Mouse (Mus musculus): Measurements from ENCODE around the gene Mrpl19.

Mrpl19 gene

DNA sequence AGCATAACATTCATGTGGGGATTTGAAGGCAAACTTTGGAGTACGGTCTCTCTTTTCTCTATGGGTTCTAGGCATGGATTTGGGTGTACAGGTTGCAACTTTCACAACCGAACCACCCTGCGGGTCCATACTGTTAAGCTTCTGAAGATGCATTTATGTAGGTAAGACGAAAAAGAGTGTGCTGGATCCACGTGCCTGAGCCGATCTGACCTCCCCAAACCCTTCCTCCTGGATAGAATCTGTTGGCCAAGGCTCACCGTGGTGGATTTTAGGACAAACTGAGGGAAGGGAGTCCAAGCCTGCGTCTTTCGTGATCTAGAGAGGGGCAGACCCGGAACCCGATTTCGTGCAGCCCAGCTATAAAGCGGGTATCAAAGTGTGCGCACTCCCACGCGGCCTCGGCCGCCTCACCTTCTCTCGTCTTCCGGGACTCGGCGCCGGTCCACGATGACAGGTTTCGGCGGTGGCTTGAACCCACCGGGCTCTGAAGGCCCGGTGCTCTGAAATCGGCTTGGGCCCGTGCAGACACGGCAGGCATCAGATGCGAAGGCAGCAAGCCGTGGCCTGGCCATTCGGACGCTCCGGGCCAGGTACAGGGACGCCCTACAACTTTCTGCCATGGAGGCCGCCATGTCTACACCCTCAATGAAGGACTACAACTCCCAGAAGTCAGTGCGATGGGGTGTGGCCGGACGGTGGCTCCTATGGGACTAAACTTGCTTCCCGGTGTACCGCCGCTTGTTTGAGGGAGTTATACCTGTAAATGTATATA, at the start of gene Mrpl19:
TSS of gene Mrpl19 (minus strand) at position 663 of the 772 bp plus-strand sequence.
- peak; percentile 80 for DNase-seq (ENCODE audit: low read depth, low spot score)

DNA sequence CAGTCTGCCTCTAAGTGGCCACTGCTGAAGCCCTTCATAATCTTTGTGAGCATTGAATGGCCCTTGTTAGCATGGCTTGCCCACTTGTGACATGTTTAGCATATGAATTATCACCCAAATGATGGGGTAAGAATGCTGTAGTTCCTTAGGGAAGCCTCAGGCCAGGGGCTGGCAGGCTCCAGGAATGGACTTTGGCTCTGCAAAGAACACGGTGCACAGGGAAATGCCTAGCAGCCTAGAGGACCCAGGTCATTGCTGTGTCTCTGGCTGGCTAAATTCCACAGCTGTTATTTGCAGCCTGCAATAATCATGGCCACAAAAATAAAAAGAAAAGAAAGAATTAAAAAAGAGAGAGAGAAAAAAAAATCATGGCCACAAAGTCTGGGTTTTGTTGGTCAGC, 46.6 kb upstream of the Mrpl19 start:
- no peak for DNase-seq (ENCODE audit: low read depth, low spot score)

DNA sequence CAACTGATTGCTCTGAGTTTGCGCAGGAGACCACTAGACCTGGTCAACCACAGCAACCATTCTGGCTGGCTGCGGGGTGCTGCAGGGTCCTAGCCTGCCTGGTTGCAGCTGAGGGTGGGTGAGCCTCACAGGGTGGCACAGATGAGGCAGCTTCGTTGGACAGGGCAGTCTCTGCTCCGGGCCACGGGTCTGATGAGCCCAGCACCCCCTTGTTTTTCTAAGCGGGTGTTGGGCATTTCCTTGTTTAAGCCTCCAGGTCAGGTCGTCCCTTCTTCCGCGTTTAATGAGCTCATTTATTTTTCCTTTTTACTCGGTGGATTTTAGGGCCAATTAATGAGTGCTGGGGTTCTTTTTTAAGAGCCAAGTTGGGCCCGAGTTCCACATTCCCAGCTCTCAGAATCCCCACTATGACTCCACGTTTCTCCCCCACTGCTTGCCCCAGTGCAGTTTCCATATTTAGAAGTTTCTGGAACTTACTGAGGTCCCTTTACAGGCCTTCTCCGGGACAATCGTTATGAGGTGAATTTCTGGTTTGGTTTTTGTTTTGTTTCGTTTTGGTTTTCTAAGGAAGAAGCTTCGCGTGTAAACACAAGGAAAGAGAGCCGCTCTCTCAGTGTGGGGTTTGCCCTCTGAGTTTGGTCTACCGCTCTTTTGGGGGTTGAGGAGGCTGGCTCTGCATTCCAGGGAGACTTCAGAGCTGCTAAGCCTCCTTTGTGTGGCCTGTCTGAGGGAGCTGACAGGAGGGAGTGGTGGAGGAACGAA, 24.5 kb upstream of the Mrpl19 start:
- DNase-seq (ENCODE audit: low read depth, low spot score): no peak

DNA sequence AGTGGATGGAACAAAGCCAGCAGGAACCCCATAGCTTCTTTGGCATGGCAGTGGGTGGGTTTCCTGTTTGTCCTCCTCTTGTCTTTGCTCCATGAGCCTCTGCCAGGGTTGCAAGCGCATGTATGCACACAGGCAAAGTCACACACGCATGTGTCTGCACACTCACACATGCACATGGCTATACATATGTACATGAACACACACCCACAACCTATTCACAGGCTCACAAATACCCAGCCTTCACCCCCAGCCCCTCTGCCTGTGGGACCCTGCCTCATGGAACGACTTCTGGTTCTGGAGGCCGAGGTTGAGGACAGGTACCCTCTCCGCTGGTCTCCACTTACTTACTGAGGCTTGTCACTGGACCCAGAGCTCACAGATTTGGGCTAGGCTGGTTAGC, 22.6 kb upstream of the Mrpl19 start:
- no peak for DNase-seq (ENCODE audit: low read depth, low spot score)

DNA sequence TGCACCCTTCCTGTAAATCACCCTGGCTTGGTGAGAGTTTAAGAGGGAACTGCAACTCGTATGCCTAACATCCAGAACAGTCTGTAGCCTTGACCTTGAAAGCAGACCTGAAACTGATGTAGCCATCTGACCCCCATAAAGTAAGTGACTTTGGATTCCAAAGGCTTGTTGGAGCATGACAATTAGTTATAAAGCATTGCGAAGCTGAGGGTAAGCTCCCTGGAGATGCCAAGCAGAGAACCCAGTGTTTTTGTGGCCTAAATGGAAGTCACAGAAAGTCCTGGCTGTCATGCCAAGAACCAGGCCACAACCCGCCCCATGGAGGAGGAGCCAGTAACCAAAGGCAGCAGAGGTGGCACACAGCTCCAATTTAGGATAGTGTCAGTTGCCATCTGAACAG, 21.8 kb upstream of the Mrpl19 start:
- DNase-seq (ENCODE audit: low read depth, low spot score): no peak

DNA sequence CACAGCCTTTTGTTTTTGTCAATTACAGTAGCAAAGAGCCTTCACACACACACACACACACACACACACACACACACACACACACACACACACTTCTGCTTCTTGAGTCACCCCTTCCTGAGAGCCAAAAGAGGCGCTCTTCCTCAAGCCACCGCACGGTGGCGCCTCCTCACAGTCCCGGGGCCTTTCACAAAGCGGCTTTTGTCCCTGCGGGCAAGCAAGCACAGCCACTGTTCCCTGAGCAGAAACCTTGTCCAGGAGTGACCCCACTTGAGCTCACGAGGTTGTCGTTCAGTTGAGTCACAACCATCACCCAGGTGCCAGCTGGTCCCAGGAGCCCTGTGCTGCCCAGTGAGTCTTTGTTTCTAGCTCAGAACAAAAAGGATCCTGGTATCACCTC, 21.3 kb upstream of the Mrpl19 start:
- DNase-seq (ENCODE audit: low read depth, low spot score): no peak

DNA sequence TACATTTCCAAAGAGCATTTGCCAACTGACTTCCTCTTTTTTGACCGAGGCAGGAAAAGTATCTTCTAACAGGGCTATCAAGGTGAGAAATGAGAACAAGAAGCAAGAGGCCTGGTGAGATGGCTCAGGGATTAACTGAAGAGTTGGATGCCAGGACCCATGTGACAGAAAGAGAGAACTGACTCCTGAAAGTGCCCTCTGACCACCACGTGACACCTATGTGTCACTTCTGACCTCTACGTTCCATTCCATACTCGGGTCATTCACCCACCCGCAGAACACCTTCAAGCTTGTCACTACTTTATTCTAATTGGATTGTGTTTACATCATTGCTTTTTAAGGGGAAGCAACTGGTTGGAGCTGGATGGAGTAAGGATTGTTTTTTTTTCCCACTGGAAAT, 20.8 kb upstream of the Mrpl19 start:
- no peak for DNase-seq (ENCODE audit: low read depth, low spot score)

DNA sequence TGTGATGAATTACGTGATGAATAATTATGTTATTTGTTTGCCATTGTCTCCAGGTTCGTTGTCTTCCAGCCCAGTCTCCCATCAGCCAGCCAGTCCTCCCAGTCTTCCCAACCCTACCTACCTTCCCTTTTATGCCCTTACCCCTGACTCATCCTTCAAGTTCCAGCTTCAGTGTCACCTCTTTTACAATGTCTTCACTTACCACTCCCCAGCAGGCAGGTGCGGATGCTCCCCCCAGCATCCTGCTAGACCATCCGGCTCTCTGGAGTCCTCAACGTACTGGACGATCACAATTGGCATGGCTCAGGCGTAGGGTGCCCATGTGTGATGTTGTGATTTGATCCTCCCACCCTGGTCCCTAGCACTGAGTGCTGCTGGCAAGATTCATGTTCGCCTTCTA, 20.4 kb upstream of the Mrpl19 start:
- no peak for DNase-seq (ENCODE audit: low read depth, low spot score)

DNA sequence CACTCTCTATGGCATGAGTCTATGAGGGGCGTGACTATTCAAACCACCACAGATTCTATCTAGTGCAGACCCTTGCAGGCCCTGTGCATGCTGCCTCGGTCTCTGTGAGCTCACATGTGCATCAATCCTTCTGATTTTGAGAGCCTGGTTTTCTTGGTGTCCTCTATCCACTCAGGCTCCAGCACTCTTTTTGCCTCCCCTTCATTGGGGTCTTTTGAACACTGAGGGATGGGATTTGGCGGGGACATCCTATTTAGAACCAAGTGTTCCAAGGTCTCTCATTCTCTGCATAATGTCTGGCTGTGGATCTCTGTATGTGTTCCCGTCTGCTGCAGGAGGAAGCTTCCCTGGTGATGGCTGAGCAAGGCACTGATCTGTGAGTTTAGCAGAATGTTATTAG, 13.5 kb upstream of the Mrpl19 start:
- no peak for DNase-seq (ENCODE audit: low read depth, low spot score)

DNA sequence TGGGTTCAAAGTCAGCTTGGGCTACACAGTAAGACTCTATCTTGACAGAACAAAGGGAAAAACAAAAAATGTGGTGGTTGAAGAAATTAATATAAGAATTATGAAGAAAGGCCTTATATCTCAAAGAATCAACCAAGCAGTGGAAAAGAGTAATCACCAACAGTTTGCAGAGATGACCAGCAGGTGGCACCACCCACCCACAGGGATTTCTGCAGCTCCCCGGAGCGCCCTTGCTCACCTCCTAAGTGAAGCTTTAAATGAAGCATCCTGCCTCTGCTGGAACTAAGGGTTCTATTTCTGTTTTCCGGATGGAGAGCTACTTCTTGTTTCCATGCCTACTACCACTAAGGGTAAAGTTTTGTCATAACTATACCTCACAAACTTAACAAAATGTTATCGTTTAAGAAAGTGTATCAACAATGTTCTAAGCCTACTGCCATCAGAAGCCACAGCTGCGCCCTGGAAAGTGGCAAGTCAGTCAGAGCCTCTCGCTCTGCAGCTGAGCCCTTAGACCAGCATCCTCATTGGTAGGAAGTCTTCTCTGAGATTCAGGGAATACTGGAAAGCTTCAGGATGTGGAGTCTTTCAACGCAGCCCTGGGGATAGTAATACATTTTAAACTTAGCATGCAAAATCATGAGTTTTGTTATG, 10.3 kb upstream of the Mrpl19 start:
- no peak for DNase-seq (ENCODE audit: low read depth, low spot score)

DNA sequence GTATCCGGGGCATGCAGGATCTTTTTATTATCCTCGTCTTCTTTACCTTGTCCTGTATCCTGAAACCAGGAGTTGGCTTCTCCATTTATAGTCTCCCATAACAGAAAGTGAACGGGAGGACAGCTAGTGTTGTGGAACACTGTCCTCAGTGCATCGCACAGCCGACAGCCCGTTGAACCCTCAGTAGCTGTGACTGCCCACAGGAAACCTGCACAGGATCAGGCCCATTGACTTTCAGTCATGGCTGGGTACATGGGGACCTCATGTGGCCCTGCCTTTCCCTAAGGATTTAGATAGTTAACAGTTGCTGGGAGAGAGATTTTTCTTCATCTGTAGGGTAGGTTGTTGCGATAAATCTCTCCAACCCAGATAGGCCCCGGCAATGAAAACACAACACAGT, 6.8 kb upstream of the Mrpl19 start:
- no peak for DNase-seq (ENCODE audit: low read depth, low spot score)

DNA sequence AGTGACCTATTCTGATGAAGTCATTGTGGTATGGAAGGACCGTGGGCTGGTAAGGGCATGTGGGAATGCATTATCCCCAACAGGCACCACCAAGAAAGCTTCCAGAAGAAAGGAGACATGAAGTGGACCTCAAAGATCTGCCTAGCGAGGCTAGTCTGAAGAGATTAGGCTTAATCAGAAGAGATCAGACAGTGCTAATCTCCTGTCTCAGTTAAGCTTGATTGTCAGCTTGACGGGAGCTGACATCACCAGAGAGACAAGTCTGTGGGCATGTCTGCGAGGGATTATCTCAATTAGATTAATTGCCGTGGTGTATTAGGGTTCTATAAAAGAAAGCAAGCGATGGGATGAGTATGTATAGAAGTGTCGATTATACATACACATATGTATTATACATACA, 5.4 kb upstream of the Mrpl19 start:
- no peak for DNase-seq (ENCODE audit: low read depth, low spot score)

DNA sequence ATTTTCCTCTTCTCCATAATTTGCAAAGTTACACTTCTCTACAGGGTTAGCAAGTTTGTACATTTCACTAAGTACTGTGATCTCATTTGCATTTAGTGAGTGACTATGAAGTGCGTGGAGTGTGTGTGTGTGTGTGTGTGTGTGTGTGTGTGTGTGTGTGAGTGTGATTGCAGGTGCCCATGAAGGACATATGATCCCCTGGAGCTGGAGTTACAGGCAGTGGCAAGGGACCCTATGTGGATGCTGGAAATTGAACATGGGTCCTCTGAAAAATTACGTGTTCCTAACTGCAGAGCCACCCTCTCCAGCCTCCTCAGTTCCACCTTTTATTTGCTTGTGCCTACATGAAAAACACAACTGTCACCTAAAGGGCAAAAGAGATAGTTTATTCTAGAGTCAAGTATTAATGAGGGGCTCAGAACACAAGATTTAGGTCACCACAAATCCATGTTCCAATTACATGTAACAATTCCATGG, 348 bp upstream of the Mrpl19 start:
- no peak for DNase-seq (ENCODE audit: low read depth, low spot score)

DNA sequence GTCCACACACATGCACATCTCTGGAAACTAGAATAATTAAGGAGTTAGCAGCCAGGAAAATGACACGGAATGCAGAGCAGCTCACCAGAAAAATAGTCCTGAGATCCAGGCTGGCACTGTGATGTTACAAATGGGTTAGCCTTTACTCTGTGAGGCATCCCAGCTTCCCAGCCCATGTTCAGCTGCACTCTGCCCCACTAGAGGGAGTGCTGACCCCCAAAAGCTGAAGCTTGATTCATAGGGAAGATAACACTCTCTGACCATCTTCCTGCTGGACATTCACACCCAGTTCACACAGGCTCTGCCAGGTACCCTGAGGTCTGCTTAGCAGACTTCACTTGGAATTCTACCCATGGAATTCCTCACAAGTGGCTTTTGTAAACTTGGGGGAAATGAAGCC, 5.5 kb downstream of the Mrpl19 start:
- DNase-seq (ENCODE audit: low read depth, low spot score): no peak

DNA sequence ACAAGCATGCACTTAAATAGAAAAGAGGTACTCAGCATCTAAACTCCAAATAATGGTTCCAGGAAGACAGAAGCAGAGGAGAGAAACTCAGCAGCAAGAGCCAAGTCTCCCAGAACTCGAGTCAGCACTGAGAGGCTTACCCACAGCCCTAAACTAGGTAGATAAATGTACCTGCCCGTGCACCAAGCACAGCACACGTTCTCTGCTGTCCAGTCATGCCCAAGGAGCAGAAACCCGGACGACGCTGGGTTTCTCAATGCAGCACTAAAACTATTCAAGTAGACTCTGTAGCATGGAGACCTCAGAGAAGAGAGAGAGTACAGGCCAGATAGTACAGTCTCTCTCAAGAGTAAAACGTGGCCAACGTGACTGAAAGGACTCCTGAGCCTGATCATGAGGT, 5.9 kb downstream of the Mrpl19 start:
- no peak for DNase-seq (ENCODE audit: low read depth, low spot score)

DNA sequence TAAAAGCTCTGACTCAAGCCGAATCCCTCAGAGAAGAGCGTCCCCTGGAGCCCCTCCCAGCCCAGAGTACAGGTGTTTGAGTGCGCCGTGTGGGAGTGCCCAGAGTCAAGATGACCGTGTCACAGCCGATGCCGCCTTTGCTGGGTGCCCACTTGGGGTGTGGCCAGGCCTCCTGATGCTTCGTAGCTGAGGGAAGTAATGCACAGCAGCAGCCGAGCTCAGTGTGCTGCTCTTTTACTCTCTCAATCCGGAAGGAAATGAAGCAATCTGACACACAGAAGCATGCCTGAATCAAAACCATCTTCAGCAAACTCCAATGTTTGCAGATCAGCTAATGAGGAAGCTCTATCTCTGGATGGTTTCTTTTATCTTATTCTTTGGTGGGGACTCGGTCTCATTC, 7.8 kb downstream of the Mrpl19 start:
- DNase-seq (ENCODE audit: low read depth, low spot score): no peak

DNA sequence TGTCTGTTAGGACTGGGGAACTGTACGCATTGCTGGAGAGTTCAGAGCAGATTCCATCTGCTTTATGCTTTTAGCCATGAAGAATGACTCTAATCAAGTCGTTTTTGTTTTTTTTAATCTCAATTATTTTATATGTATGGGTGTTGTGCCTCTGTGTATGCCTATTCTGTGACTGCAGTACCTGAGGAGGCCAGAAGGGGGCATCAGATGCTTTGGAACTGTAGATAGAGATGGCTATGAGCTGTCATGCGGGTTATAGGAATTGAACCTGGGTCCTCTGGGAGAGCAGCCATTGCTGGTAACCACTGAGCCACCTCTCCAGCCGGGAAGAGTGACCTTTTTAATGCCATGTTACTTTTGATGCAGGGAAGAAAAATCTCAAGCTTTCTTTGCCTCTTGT, 9.4 kb downstream of the Mrpl19 start:
- peak; percentile 21 for DNase-seq (ENCODE audit: low read depth, low spot score)

DNA sequence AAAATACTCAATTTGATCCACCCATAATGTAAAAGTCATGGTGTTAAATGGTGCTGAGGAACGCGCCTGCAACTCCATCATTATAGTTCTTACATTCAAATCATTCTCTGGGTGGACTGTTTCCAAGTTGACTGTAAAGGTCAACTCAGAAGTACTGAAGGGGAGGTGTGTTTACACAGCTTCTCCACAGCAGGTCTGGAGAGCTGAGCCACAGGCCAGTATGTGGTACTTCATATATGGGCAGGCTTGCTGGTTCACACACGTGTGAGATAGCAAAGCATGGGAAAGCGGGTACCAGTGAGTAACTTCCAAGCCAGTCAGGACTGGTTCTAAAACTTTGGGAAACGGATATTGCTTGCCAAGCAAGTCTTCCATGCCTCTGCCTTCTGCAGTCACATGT, 10.6 kb downstream of the Mrpl19 start:
- DNase-seq (ENCODE audit: low read depth, low spot score): no peak

DNA sequence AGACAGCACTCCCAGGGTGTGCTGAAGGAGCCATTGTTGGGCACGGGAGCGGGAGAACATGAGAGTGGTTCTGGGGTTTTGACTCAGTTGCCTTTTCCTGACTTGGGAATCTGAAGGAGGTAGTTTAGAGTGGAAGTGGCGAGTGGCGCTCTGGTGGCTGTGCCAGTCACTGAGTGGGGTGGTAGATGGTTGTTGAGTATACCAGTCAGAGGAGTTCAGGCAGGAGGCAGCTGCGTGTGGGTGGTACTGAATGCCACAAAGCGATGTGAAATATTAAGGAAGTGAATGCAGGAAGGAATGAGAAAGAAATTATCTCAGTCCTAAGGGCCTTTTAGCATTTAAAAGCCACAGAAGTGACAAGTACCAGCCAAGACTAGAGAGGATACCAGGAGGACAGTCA, 18.9 kb downstream of the Mrpl19 start:
- no peak for DNase-seq (ENCODE audit: low read depth, low spot score)

DNA sequence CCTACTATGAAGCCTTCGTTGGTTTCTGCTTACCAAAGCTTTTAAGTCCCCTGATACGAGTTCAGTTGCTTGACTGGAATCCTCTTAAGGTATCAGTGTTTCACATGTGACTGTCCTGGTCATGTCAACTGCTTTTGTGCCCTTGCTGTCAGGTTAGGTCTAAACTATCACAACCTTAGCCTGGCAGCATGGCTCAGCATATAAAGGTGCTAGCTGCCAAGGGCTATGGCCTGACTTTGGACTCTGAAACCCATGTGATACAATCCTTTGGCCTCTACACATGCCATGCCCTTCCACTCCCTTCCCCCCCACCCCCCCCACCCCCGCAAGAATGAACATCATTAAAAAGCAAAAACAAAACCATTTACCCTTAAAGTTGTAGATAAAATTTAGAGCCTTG, 21.3 kb downstream of the Mrpl19 start:
- DNase-seq (ENCODE audit: low read depth, low spot score): no peak

DNA sequence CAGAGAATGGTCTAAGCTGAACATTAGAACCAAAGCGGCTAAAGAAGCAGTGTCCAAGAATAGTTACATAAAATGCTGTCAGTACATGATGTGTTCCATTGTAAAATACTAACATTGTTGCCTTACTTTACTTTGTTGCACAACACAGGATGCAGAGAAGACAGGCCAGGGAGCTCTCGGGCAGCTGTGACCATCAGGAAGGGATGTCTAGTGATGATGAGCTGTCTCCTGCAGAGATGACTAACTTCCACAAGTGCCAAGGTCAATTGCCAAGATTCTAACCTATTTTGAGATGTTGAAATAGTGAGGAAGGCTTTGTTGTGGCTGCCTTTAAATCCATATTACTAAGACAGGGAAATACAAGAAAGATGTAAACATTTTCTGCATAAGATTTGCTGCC, 22.5 kb downstream of the Mrpl19 start:
- no peak for DNase-seq (ENCODE audit: low read depth, low spot score)

DNA sequence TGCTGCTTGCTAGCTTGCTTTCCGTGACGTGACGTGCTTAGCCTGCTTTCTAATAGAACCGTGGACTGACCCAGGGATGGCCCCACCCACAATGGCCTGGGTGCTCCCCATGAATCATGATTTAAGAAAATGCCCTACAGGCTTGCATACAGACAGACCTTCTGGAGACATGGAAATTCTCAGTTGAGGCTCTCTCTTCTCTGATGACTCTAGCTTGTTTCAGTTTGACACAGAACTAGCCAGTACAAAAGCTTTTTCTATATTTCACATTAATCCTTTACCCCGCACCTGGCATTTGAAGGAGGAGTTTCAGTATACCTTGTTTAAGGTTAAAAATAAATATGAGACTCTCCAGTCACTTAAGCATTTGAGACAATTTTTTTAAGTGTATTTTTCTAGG, 24.0 kb downstream of the Mrpl19 start:
- no peak for DNase-seq (ENCODE audit: low read depth, low spot score)

DNA sequence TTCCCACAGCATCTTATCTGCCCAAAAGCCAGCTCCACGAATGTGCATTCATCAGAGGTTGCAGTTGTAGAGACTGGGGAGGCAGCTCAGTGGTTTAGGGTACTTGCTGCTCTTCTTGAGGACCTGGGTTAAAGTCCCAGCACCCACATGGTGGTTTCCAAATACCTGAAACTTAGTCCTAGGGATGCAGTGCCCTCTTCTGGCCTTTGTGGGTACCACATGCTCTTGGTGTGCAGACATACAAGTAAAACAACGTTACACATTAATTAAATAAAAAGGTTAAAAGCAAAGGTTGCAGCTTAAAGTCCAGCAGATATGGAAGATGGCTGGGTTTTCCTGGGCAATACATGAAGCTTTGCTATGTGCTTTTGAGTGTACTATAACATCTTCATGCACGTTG, 32.5 kb downstream of the Mrpl19 start:
- DNase-seq (ENCODE audit: low read depth, low spot score): no peak

Data from c-Kit-negative CD71-positive TER-119-positive erythroid progenitor cells, embryonic 14.5 days (primary cell).